Mouse (Mus musculus): ENCODE data around the gene Lama4.

The Lama4 gene

DNA sequence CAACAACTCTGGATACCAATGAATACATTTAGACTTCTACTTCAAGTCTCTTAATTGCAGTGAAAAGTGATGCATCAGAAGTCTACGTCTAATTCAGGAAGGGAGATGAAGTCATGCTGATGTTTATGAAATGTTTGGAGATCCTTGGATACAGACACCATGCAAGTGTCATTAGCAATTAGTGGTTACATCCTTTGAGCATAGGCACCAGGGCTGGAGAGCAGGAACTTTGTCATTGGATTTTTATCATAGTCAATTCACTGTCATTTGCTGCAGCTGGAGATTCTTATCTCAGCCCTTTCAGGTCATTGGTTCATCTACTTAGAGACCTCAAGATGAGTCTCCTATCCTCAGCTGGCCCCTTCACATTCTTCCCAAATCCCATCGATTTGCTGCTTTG is 30.6 kb downstream of the Lama4 start:
- DNase-seq = no peak

GRCm38 (mm10) chr10:39000951-39001350 is 35.6 kb downstream of the Lama4 start:
- DNase-seq = no peak

DNA sequence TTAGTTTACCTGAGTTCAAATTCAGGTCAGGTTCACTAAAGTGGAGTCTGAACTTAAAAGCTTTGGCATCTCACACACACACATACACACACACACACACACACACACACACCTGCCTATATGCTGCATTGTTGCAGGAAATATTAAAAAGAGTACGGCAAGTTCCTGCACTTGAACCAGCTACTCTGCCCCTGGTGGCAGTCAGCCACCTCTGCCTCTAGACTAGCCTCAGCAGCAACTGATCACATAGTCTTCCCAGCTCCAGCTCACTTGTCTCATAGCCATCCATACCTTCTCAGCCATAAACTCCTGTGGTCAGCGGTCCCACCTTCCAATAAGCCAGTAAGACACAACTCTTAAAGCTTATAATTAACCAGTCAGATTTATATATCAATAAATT is 37.2 kb downstream of the Lama4 start:
- DNase-seq = no peak

DNA sequence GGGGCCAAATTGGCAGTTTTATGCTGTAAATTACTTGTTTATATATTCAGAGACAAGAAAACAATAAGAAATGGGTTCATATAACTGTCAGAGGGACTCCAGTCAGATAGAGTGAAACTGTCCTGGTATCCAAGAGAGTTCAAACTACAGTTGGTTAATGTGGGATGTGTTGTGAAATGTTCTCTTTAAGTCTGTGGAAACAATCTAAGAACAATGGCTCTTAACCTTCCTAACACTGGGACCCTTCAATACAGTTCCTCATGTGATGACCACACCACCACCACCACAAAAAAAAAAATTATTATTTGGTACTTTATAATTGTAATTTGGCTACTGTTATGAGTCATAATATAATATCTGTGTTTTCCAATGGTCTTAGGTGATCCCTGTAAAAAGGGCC is 38.2 kb downstream of the Lama4 start:
- no peak for DNase-seq

- no peak for DNase-seq
These were observed 40.2 kb downstream of the Lama4 start for GRCm38 (mm10) chr10:39005494-39005893.

- no peak for DNase-seq
These were observed 41.3 kb downstream of the Lama4 start for GRCm38 (mm10) chr10:39006433-39007105.

DNA sequence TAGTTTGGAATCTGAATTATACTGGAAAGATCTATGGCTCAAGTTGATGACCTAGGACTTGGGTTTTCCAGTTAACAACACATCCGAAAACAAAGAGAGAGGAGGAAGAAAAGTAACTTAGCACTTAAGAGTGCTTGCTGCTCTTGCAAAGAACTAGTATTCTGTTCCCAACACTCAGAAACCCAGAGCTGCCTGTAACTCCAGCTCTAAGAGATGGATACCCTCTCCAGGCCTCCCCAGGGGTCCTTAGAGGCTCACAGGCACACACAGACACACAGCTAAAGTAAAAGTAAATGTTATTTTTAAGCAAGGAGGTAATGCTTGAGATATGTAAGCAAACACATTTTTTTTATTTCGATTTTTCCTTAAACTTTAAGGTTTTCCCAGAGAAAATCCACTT is 49.5 kb downstream of the Lama4 start:
- DNase-seq = no peak

- no peak for DNase-seq
These were observed 52.7 kb downstream of the Lama4 start for GRCm38 (mm10) chr10:39017986-39018385.

GRCm38 (mm10) chr10:39018635-39019034 is 53.3 kb downstream of the Lama4 start:
- no peak for DNase-seq

DNA sequence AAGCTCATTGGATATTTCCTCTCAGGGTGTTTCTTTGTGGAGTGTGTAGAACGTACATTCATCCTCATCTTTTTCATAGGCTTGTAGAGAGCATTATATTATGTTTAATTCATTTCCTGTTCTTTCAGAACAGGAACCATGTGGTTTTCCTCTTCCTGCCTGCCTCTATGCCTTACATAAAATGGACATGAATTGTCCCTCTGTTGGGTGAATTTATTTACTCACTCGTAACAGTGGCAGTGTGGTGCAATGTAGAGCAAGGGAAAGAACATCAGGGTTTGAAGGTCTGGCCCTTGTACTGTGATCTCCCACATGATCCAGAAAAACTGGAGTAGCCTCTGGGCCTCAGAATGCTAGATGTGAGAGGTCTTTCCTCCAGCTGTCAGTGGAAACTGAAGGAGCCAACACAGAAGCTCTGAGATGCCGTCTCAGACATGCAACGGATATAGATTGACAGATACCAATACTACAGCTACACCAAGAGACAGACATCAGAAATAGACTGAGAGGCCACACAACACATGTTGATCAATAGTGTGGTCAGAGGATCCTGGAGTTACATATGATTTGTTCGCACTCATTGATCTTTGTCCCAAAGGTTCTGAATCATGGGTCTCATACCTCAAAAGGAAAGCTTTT is 58.4 kb downstream of the Lama4 start:
- DNase-seq = no peak

DNA sequence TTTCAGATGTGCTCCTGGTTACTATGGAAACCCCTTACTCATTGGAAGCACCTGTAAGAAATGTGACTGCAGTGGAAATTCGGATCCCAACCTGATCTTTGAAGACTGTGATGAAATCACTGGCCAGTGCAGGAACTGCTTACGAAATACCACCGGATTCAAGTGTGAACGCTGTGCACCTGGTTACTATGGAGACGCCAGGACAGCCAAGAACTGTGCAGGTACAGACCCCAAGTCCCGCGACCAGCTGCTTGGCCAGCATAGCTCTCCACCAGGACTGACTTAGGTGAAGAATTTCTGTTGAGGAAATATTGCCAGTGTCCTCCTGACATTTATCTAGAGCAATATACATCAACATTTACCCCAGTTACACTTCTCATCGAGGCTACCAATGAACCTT is 61.2 kb downstream of the Lama4 start:
- no peak for DNase-seq

DNA sequence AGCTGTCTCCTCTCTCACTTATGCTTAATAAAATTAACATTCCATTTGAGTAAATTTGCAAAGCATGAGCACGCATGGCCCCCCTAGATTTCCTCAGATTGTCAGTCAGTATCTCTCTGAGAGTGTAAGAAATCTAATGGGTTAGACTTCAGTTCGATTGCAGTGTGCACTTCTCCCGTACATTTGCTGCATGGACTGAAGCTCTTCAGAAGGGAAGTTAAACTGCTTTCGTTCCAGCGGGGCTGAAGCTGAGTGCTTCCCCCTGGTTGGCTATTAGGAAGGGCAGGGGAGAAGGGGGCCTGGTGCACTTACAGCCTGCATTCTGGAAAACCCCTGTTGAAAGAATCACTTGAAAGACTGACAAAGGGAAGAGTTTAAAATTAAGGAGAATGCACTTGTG is 61.7 kb downstream of the Lama4 start:
- DNase-seq = no peak

GRCm38 (mm10) chr10:39028403-39028802 is 63.1 kb downstream of the Lama4 start:
- no peak for DNase-seq

- DNase-seq = no peak
These were observed 64.2 kb downstream of the Lama4 start for GRCm38 (mm10) chr10:39029297-39030147.

- DNase-seq = no peak
These were observed 64.9 kb downstream of the Lama4 start for GRCm38 (mm10) chr10:39030148-39030685.

GRCm38 (mm10) chr10:39039564-39039963 is 74.2 kb downstream of the Lama4 start:
- DNase-seq = no peak

DNA sequence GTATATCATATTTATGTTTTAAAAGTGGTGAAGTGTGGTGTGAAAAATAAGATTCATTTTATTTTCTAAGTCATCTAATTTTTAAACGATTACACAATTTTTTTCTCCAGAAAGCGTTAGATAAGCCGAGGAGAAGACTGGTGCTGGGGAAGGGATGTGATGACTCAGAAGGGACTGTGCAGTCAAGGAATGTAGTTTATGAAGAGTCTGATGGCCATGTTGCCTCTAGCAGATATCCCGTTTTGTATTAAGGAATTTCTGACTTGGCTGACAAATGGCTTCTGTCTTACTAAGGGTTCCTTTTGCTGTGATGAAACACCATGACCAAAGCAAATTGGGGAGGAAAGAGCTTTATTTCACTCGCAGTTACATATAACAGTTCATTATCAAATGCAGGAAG is 74.7 kb downstream of the Lama4 start:
- no peak for DNase-seq

- no peak for DNase-seq
These were observed 79.2 kb downstream of the Lama4 start for GRCm38 (mm10) chr10:39044476-39044995.

DNA sequence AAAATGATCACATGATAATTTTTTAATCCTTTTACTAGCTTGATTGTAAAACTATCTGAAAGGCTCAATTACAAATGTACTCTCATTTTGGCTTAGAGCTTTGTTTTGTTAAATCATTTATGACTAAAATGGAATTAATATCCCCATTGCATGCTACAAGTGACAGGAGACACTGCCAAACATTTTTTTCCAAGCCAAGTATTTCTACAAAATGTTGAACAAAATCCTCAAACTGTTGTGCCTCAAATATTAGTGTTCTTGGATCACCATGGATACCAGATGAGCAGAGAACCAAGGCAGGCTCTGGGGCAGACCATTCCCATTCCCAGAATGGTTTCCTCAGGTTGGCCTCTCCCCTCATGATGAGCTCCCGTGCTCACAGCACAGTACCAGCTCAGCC is 79.8 kb downstream of the Lama4 start:
- DNase-seq = no peak

DNA sequence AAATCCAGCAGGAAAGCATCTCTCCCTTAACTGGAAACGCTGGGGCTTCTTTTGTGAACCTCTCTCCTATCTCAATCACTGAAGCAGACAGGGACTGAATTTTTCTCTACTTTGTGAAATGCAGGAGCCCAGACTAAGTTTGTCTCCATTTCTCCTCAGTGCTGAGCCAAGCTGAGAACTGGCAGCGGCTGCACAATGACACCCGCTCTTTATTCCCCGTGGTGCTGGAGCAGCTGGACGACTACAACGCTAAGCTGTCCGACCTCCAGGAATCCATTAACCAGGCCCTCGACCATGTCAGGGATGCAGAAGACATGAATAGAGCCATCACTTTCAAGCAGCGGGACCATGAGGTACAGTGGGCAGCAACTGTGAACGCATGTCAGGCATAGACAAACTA is 82.5 kb downstream of the Lama4 start:
- DNase-seq = no peak

GRCm38 (mm10) chr10:39049581-39050294 is 84.4 kb downstream of the Lama4 start:
- DNase-seq = no peak

DNA sequence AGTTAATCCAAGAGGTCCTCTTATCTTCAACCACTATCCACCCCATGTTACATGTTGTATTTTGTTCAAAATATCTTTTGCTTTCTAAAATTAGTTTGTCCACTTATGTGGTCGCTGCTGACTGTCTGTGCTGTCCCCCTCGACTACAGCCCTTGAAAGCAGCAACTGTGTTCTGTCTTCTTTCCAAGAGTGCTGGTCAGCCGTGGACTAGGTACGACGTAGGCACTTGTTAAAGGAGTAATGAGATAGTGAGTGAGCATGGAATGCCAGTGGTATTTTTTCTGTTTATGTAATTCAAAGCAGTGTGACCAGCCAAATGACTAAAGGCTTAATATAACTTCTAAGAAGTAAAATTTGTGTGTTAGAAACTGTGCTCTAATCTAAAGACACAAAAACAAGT is 90.7 kb downstream of the Lama4 start:
- DNase-seq = no peak

GRCm38 (mm10) chr10:39064732-39065131 is 99.4 kb downstream of the Lama4 start:
- no peak for DNase-seq

All from cerebellum, adult 18-20 months (tissue).